ENCODE assay signal across 9 mouse cellular contexts in the genomic region with DNA sequence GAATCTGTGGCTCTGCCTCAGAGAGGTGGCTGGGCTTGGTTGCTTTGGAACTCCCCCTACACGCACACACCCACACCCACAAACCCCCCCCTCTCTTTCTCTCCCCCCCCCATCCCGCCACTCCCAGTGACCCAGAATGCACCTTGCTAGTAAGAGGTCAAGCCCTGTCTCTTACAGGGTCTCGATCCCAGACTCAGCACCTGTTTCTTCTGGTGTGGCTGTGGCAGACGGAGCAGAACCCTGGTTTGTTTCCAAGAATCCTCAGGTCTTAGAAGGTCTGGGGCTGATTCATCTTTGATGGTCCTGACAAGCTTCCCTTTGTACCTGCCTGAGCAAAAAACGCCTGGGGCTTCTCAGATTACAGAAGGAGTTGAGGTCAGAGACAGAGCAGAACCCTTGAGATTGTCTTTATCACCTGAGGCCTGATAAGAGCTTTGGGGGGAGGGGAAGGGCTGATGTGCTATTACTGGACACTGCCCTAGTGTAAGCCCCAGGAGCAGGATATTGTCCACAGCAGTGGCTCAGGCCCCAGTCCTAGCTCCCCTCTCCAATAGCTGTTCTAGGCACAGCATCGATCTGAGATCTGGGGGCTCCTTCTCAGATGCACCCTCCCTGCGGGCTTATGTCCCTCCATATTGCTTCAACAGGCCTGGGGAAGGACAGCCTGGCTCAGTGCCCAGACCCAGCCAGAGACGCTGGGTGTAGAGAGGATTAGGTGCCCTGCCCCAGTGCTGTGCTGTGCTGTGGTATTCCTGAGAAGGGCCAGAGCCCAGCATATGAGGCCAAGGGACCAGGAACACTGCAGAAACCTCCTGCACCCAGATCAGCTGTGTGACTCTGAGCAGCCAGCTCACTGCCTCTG. TPM values are rescaled to one million over a fixed set of nuclear protein-coding genes. Genes with fewer than 3 reads are reported as not detected.
DNase-seq lines count a peak whose midpoint lies in the region; ATAC-seq lines count a peak whose summit lies in the region.
"Had no signal": no experiment of that assay in that cellular context is flagged by ENCODE, and none has a peak within 500 bp of the region (broad histone marks: within the 10 kb centered on the region; RNA-seq: fewer than 3 reads in every experiment).

No protein-coding gene starts in this region.

- no peaks in the 10 kb centered on the region for H3K9me3 ChIP-seq in kidney, embryonic 15.5 days (replicated peaks)
- H3K9me3 ChIP-seq in intestine, embryonic 16.5 days (ENCODE audit: control insufficient read depth, low read length) = no peaks in the 10 kb centered on the region

- peaks cover 6% of the 10 kb centered on the region; the same call in 1 of the 2 replicates for H3K27me3 ChIP-seq in kidney, embryonic 15.5 days
- H3K27me3 ChIP-seq in intestine, embryonic 16.5 days (replicated peaks; ENCODE audit: control insufficient read depth, insufficient read depth, low read length) = no peaks in the 10 kb centered on the region

- H3K36me3 ChIP-seq in kidney, embryonic 15.5 days = no peaks in the 10 kb centered on the region
- H3K36me3 ChIP-seq in intestine, embryonic 16.5 days (ENCODE audit: control insufficient read depth, insufficient read depth, low read length) = no peaks in the 10 kb centered on the region

- no peak overlapping the region for H3K9ac ChIP-seq in kidney, embryonic 15.5 days
- H3K9ac ChIP-seq in intestine, embryonic 16.5 days (ENCODE audit: low read depth, low read length) = peak overlapping the region; percentile 34; the same call in 1 of the 2 replicates

- no peak overlapping the region for H3K4me2 ChIP-seq in kidney, embryonic 15.5 days
- peak overlapping the region; percentile 21 for H3K4me2 ChIP-seq in intestine, embryonic 16.5 days (ENCODE audit: low read depth, low read length)

- ATAC-seq in kidney, embryonic 15.5 days (replicated peaks; ENCODE audit: low FRiP score) = no peak
- peak; percentile 82 for ATAC-seq in intestine, embryonic 16.5 days

- 38% methylated on average over 8 of the region's 8 CpGs for WGBS in kidney, embryonic 15.5 days
- 19% methylated on average over 8 of the region's 8 CpGs for whole genome bisulfite sequencing in intestine, embryonic 16.5 days

- H3K27ac ChIP-seq in kidney, embryonic 15.5 days = peak overlapping the region; percentile 30; the same call in 1 of the 2 replicates
- H3K27ac ChIP-seq in intestine, embryonic 16.5 days (ENCODE audit: low read length) = peak overlapping the region; percentile 87

- H3K4me1 ChIP-seq in kidney, embryonic 15.5 days = peaks cover 52% of the 10 kb centered on the region
- H3K4me1 ChIP-seq in intestine, embryonic 16.5 days (ENCODE audit: control insufficient read depth, insufficient read depth, low read length) = peaks cover 52% of the 10 kb centered on the region

- DNase-seq in kidney, adult 11 months = no peak
- DNase-seq in urinary bladder, postnatal 14 days (ENCODE audit: low spot score) = peak; percentile 62
- DNase-seq in urinary bladder, postnatal 10 days (ENCODE audit: low spot score) = no peak
- DNase-seq in right cerebral cortex, postnatal 4 days = no peak
- DNase-seq in spleen, adult 12 weeks (ENCODE audit: low spot score) = no peak
- DNase-seq: layer of hippocampus, postnatal 36 days; thymus, adult 2 months had no signal

- no peak overlapping the region for H3K4me3 ChIP-seq in kidney, embryonic 15.5 days (replicated peaks)
- H3K4me3 ChIP-seq in intestine, embryonic 16.5 days (ENCODE audit: low read length) = no peak overlapping the region

RNA-seq across cellular contexts. Expression of a gene that starts 6.7 kb away (rescaled TPM):
- polyA plus RNA-seq in kidney, embryonic 15.5 days (2015; fragmentation: Nextera tagmentation; extraction: Ambion mirVana) = 10.0 and 12.3 TPM in 2 replicates
- polyA plus RNA-seq in intestine, embryonic 16.5 days (2015; fragmentation: Nextera tagmentation; extraction: Ambion mirVana) = 7.9 and 8.3 TPM in 2 replicates

RNA-seq across cellular contexts. Expression of a gene that starts 26.7 kb away (rescaled TPM):
- 47.0 and 49.0 TPM in 2 replicates for polyA plus RNA-seq in kidney, embryonic 15.5 days (2015; fragmentation: Nextera tagmentation; extraction: Ambion mirVana)
- 43.4 and 45.8 TPM in 2 replicates for polyA plus RNA-seq in intestine, embryonic 16.5 days (2015; fragmentation: Nextera tagmentation; extraction: Ambion mirVana)

RNA-seq across cellular contexts. Expression of a gene that starts 27.0 kb away (rescaled TPM):
- polyA plus RNA-seq in kidney, embryonic 15.5 days (2015; fragmentation: Nextera tagmentation; extraction: Ambion mirVana) = 8.6 and 9.6 TPM in 2 replicates
- polyA plus RNA-seq in intestine, embryonic 16.5 days (2015; fragmentation: Nextera tagmentation; extraction: Ambion mirVana) = 4.5 and 5.2 TPM in 2 replicates

RNA-seq across cellular contexts. Expression of a gene that starts 48.4 kb away (rescaled TPM):
- polyA plus RNA-seq in kidney, embryonic 15.5 days (2015; fragmentation: Nextera tagmentation; extraction: Ambion mirVana) = 0.33 TPM in 1 of 2 replicates, not detected in the other
- not detected in 2 replicates for polyA plus RNA-seq in intestine, embryonic 16.5 days (2015; fragmentation: Nextera tagmentation; extraction: Ambion mirVana)

RNA-seq across cellular contexts. Expression of a gene that starts 52.4 kb away (rescaled TPM):
- 0.44 and 0.81 TPM in 2 replicates for polyA plus RNA-seq in kidney, embryonic 15.5 days (2015; fragmentation: Nextera tagmentation; extraction: Ambion mirVana)
- 0.49 and 0.65 TPM in 2 replicates for polyA plus RNA-seq in intestine, embryonic 16.5 days (2015; fragmentation: Nextera tagmentation; extraction: Ambion mirVana)
